Mouse (Mus musculus): ENCODE results near the gene Pick1.
"Not testable (repeated sequence)": the region's sequence is repeated elsewhere in the genome, so short reads cannot be mapped to it uniquely, and the experiment has no call there.

The Pick1 gene

GRCm38 (mm10) chr15:79225780-79226179, 3.2 kb upstream of the Pick1 start:
- DNase-seq (ENCODE audit: low spot score): not testable (repeated sequence)

DNA sequence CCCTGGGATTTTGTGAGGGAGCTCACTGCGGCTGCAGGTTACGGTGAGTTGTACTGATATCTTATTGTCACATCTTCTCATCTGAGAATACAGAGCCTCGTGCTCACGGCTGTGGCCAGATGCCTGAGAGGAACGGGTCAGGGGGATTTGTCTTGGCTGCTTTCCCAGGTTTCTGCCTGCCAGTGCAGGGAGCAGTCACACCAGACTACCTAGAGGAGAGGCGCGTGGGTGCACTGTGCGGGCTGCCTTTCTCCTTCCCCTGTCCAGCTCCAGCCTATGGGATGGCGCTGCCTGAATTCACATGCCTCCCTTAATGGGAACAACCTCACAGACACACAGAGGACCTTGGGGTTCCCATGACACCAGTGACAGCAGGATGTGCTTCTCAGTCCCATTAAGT, 6.3 kb downstream of the Pick1 start:
- DNase-seq (ENCODE audit: low spot score): no peak

GRCm38 (mm10) chr15:79238036-79238435, 9.1 kb downstream of the Pick1 start:
- no peak for DNase-seq (ENCODE audit: low spot score)

DNA sequence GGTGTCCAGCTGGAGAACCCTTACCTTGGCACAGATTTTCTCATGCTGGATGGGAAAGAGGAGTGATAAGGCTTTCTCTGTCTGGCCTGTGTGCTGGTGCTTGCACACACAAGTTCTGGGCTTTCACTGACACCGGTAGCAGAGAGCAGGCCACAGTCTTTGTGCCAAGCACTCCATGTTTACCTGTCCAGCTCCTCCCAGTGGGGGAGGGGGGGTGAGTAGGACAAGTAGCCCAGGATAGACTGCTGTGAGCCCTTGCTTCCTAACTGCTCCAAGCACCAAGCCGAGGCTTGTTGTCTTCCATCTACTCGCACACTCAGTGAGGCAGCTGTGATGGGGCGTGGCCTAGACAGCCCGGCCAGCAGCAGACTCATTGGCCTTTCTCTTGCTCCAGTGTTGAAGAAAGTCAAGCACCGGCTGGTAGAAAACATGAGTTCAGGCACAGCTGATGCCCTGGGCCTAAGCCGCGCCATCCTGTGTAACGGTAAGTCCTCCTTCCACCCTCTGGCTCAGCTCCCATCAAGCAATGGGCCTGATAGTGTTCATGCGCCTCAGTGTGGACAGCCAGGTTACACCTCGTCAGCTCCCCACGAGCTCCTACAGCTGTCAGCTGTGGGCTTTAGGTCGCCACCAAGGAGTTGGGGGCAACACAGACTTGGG, 13.7 kb downstream of the Pick1 start:
- no peak for DNase-seq (ENCODE audit: low spot score)

GRCm38 (mm10) chr15:79243234-79244042, 14.5 kb downstream of the Pick1 start:
- DNase-seq (ENCODE audit: low spot score): peak; percentile 91

GRCm38 (mm10) chr15:79244071-79244893, 15.3 kb downstream of the Pick1 start:
- DNase-seq (ENCODE audit: low spot score): no peak

GRCm38 (mm10) chr15:79245321-79245720, 16.3 kb downstream of the Pick1 start:
- DNase-seq (ENCODE audit: low spot score): no peak

- no peak for DNase-seq (ENCODE audit: low spot score)
These were observed 21.3 kb downstream of the Pick1 start for GRCm38 (mm10) chr15:79250236-79250635.

DNA sequence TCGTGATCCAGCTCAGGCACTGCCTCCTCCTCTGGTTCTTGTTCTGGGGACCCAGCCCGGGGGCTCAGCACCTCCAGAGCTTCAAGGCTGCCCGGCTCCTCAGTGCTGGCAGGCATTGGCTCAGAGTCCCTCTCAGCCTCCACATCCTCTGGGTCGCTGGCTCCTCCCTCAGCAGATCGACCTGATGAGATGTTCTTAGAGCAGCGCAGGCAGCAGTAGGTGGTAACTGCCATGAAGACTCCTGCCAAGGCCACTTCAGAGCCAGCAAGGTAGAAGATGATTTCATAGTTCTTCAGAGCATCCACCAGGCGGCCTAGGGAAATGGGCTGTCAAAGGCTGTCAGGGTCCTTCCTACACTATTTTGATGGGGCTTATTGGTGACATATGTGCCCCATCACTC, 22.2 kb downstream of the Pick1 start:
- no peak for DNase-seq (ENCODE audit: low spot score)

DNA sequence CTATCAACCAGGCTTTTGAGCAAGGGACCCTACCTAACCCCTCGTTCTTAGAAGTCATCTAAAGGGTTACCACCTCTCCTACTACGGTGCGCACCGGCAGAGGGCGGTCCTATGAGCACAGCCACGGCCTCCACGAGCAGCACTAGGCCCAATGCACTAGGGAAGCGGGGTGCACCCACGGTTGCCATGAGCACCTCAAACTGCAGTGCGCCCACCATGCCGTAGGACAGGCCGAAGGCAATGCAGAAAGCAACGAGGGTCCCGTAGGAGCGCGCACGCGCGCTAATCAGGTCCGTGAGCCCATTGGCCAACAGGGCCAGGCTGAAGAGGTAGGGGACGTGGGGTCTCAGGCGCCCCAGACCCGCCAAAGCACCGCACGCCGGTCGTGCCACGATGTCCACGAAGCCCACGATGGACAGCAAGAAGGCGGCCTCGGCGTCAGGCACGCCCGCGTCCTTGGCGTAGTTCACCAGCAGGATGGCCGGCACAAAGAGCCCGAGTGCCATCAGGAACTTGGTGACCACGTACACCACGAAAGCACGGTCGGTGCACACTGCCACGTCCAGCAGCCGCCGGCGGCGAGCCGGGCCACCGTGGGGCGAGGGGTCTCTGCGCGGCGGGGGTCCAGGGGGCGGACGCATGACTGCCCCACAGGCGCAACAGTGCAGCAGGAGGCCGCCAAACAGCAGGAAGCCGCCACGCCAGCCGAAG, 23.0 kb downstream of the Pick1 start:
- no peak for DNase-seq (ENCODE audit: low spot score)

DNA sequence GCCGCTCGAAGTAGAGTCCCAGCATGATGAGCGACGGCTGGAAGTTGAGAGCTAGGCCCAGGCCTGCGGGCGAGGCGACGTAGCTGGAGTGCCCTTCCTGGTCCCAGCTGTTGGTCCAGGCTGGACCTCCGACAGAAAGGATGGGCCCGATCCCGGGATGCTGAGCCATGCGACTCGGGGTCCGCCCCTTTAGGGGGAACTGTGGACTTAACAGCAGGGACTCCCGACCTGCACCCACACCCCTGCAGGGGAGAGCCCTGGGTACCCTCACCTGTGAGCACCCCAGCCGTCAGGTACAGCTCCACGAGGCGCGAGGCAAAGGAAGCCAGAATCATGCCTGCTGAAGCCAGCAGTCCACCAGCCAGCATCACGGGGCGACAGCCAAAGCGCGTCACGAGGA, 23.6 kb downstream of the Pick1 start:
- DNase-seq (ENCODE audit: low spot score): no peak

- DNase-seq (ENCODE audit: low spot score): no peak
These were observed 25.7 kb downstream of the Pick1 start, which contains the start of gene Slc16a8 for GRCm38 (mm10) chr15:79254661-79255060. Gene Slc16a8, minus strand, starts transcription at chr15:79254761.

DNA sequence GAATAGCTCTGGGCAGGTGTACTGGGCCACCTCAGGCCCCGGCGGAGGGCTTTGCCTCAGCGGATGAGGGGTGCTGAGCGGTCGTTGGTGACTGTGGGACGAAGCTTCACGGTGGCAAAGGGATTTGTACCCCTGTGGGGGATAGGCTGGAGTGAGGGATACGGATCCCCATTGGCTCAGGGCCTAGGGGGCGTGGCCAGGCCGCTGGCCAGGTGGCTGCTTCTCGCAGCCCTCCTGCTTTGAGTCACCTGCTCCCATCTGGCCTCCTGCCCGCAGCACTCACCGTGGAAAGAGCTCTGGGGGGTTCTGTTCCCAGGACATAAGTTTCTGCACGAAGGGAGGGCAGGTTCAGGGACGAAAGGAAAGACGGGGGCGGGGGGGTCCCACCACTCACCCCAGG, 29.5 kb downstream of the Pick1 start:
- no peak for DNase-seq (ENCODE audit: low spot score)

DNA sequence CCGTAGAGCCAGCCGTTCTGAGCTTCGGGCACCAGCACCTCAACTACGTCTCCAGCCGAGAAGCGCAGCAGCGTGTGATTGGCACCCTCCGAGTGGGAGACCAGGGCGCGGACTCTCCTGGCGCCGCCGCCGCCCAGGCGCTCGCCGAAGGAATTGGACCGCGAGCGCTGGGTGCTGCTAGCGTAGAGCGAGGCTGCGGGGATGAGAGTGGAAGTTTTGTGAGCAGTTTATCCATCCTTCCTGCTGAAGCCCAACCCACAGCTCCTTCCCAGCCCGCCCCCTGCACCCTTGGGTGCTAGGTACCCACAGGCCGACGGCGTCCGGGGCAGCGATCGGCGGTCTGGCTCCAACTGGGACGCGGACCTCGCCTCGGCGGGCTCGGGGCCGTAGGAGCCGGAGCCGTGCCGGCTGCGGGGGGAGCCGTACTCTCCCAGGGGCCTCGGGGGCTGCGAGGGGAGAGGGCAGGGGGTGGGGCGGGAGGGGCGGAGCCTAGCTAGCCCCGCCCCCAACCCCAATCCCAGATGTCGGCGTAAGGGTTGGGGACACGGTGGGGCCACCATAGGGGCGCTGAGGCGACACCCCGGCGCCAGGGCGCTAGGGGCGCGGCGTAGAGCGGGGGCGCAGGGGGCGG, 32.2 kb downstream of the Pick1 start:
- no peak for DNase-seq (ENCODE audit: low spot score)

- DNase-seq (ENCODE audit: low spot score): no peak
These were observed 32.8 kb downstream of the Pick1 start for GRCm38 (mm10) chr15:79261757-79262156.

- DNase-seq (ENCODE audit: low spot score): no peak
These were observed 33.4 kb downstream of the Pick1 start for GRCm38 (mm10) chr15:79262375-79262774.

- no peak for DNase-seq (ENCODE audit: low spot score)
These were observed 33.9 kb downstream of the Pick1 start for GRCm38 (mm10) chr15:79262786-79263309.

GRCm38 (mm10) chr15:79263726-79264125, 34.8 kb downstream of the Pick1 start:
- DNase-seq (ENCODE audit: low spot score): no peak

GRCm38 (mm10) chr15:79265384-79265783, 36.4 kb downstream of the Pick1 start:
- DNase-seq (ENCODE audit: low spot score): no peak

DNA sequence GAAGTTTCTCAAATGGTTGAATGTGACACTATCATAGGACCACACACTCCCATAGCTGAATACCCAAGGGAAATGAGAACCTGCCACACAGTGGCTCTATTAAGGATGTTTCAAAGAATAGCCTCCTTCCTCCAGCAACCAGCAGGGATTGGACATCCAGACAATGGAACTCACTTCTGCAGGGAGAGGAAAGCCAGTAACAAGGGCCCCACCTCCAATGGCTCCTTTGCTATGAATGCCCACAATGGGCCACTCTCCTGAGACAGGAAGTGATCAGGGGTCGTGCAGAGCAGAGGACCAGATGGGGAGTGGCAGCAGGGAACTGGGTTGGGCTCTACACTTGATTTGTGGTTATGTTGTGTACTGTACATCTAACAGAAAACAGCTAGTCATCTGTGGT, 39.5 kb downstream of the Pick1 start:
- no peak for DNase-seq (ENCODE audit: low spot score)
